Mouse (Mus musculus): Measurements from ENCODE around the gene Zfp442. TPM values are rescaled to one million over a fixed set of nuclear protein-coding genes. Genes with fewer than 3 reads are reported as not detected.
"Not testable (repeated sequence)": the region's sequence is repeated elsewhere in the genome, so short reads cannot be mapped to it uniquely, and the experiment has no call there.

Zfp442 gene
- total and polyA plus RNA-seq, 3 experiments, result 1.7 to 2.6 (median 2.0) TPM

DNA sequence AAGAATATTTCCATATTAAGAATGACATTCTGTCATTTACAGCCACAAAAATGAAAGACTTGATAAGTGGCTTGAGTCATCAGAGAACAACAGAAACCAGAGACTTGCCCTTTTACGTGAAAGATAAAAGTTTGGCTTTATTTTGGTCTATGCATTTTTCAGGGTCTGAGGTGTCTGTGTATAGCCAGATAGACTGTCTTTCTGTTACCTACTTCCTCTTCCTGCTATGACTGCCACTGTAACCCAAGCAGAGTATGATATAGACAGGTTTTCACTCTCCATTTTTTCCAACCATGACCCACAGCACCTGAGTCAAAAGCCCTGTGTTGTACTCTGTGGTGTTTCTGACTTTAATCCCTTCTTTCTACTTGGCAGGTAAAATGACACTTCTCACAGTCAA, 61.1 kb downstream of the Zfp442 start:
- in situ Hi-C loops (cut with MboI; ENCODE audit: low pct_ligation_motif_present, low pct_unique_long_range_greater_than_20kb, low sequenced_read_pairs) (no loop called here), dilution Hi-C loops (cut with MboI; ENCODE audit: extremely low pct_ligation_motif_present, extremely low pct_unique_long_range_greater_than_20kb, low sequenced_read_pairs) (no loop called here)
- H3K27ac ChIP-seq (ENCODE audit: insufficient read depth, low read depth), result no peak overlapping the region
- H3K27me3 ChIP-seq (replicated peaks), result peaks cover 4% of the 10 kb centered on the region
- no peaks in the 10 kb centered on the region for H3K79me2 ChIP-seq (replicated peaks; ENCODE audit: control insufficient read depth, extremely low read depth, insufficient read depth, poor library complexity, severe bottlenecking)
- H3K36me3 ChIP-seq (replicated peaks in 1 of 2; ENCODE audit: control insufficient read depth in 1 of 2, insufficient read depth in 1 of 2, low read length in 1 of 2), result no peaks in the 10 kb centered on the region
- TF ChIP-seq IRF4 (IDR thresholded peaks at IDR 0.05; ENCODE audit: low read depth, low read length) (no peak), RCOR1 (conservative IDR thresholded peaks at IDR 0.05; ENCODE audit: low read depth, low read length) (no peak), USF2 (conservative IDR thresholded peaks at IDR 0.05; ENCODE audit: low read depth, low read length) (no peak), CHD1 (IDR thresholded peaks at IDR 0.05; ENCODE audit: low read depth, low read length) (no peak), TBP (conservative IDR thresholded peaks at IDR 0.05; ENCODE audit: low read depth, low read length) (no peak), USF1 (IDR thresholded peaks at IDR 0.05; ENCODE audit: low read depth, low read length) (no peak), JUN (IDR thresholded peaks at IDR 0.05; ENCODE audit: insufficient read depth, low read depth, low read length) (no peak), GABPA (IDR thresholded peaks at IDR 0.05; ENCODE audit: insufficient replicate concordance, low read depth, low read length) (no peak), JUND (conservative IDR thresholded peaks at IDR 0.05; ENCODE audit: low read depth, low read length) (no peak), MYC (IDR thresholded peaks at IDR 0.05; ENCODE audit: low read depth, low read length) (no peak), CHD2 (IDR thresholded peaks at IDR 0.05; ENCODE audit: low read length) (no peak), NRF1 (IDR thresholded peaks at IDR 0.05; ENCODE audit: low read depth, low read length) (no peak), HCFC1 (IDR thresholded peaks at IDR 0.05; ENCODE audit: low read depth, low read length) (no peak), SMC3 (IDR thresholded peaks at IDR 0.05; ENCODE audit: low read depth, low read length) (no peak), POLR2A (IDR thresholded peaks at IDR 0.05; ENCODE audit: low read depth, low read length) (no peak), UBTF (IDR thresholded peaks at IDR 0.05; ENCODE audit: low read depth, low read length) (no peak), TCF12 (IDR thresholded peaks at IDR 0.05; ENCODE audit: low read depth, low read length) (no peak), ELF1 (IDR thresholded peaks at IDR 0.05; ENCODE audit: low read depth, low read length) (no peak), BHLHE40 (IDR thresholded peaks at IDR 0.05; ENCODE audit: low read depth, low read length) (no peak)
- H3K4me2 ChIP-seq (ENCODE audit: insufficient read depth, low read depth, poor library complexity, severe bottlenecking), result no peak overlapping the region
- no peaks in the 10 kb centered on the region for H3K9me3 ChIP-seq (replicated peaks; ENCODE audit: low read length)
- no peak for DNase-seq (ENCODE audit: extremely low read depth)
- no peak overlapping the region for H3K4me3 ChIP-seq (replicated peaks in 1 of 3; ENCODE audit: low read depth in 2 of 3, low read length in 2 of 3, poor library complexity in 1 of 3)
- no peak overlapping the region for H3K9ac ChIP-seq (ENCODE audit: insufficient read depth, low read depth)
- peaks cover 0 to 5% of the 10 kb centered on the region in 2 experiments; a peak in 1 of 4 replicates for H3K4me1 ChIP-seq (ENCODE audit: control insufficient read depth in 1 of 2, insufficient read depth in 2 of 2)

DNA sequence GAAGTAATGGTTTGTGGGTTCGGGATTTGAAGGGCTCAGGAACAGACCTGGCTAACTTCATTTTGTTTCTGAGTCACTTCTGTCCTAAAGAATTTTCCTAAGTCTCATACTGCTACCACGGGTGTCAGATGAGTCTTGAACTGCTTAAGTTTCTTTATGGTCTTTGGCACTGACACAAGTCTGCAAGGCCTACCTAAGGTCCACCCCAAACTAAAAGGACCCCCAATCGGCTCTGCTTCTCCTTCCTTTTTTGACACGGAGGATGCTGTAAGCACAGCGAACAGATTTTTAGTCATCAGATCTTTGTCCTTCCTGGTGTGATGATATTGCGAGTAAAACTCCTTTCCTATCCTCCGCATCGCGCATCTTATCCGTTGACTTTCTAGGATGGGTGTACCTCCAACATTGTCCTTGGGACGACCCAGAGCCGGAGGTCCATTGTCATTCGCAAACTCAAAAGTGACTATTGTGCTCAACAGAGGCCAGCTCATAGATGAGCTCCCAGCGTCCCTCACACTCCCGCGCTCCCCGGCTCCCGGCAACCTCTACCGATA, 65.7 kb downstream of the Zfp442 start:
- DNase-seq (ENCODE audit: extremely low read depth); in situ Hi-C loops (cut with MboI; ENCODE audit: low pct_ligation_motif_present, low pct_unique_long_range_greater_than_20kb, low sequenced_read_pairs); H3K9me3 ChIP-seq (replicated peaks; ENCODE audit: low read length); H3K36me3 ChIP-seq (replicated peaks in 1 of 2; ENCODE audit: control insufficient read depth in 1 of 2, insufficient read depth in 1 of 2, low read length in 1 of 2); H3K9ac ChIP-seq (ENCODE audit: insufficient read depth, low read depth); H3K27me3 ChIP-seq (replicated peaks); H3K4me1 ChIP-seq (ENCODE audit: control insufficient read depth in 1 of 2, insufficient read depth in 2 of 2); H3K4me3 ChIP-seq (replicated peaks in 1 of 3; ENCODE audit: low read depth in 2 of 3, low read length in 2 of 3, poor library complexity in 1 of 3); H3K4me2 ChIP-seq (ENCODE audit: insufficient read depth, low read depth, poor library complexity, severe bottlenecking); dilution Hi-C loops (cut with MboI; ENCODE audit: extremely low pct_ligation_motif_present, extremely low pct_unique_long_range_greater_than_20kb, low sequenced_read_pairs); H3K79me2 ChIP-seq (replicated peaks; ENCODE audit: control insufficient read depth, extremely low read depth, insufficient read depth, poor library complexity, severe bottlenecking); H3K27ac ChIP-seq (ENCODE audit: insufficient read depth, low read depth): not testable (repeated sequence)
